Comparison of ENCODE assay signal across 8 mouse cellular contexts in the genomic region with DNA sequence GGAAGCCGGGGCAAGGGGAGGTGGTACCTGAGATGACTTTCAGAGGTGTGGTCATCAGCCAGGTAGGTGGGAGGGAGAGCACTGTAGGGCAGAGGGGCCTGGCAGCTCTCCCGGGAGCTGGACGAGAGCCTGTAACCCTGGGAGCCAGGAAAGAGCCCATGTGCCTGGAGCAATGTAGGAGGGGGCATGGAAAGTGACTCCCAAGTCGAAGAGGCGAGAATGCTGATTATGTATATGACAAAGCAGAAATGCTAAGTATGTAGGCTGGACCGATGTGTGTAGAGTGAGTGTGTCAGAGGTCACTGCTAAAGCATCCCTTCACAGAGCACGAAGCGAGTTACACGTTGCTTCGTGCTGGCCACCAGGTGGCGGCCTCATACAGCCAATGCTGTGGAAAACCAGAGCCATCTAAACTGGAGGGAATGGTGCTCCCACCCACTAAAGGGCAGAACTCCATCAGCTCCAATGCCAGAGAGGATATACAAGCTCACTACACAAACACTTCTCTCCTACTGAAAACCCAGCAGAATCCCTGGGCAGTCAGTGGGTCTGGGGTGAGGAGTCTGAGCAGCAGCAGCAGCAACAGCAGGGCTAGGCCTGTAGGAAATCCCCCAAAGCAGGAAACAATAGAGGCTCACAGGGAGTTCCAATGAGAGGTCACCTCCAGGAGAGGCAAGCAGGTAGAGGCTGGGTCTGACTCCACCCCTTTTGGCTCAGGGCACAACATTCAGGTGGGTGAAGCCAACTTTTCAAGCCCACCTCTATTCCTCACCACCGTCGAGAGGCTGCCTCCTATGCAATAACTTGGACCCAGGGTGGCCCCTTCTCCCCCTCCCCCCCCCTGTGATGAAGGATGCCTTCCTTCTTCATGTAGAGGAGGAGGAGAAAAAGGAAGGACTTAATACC.
DNase-seq lines count a peak whose midpoint lies in the region; ATAC-seq and TF ChIP-seq lines count a peak whose summit lies in the region.

No protein-coding gene starts in this region.

- H3K27ac ChIP-seq in bone marrow macrophage, adult 2 months (ENCODE audit: insufficient read depth, low read depth, low read length): no peak overlapping the region
- peak overlapping the region; percentile 81 for H3K27ac ChIP-seq in embryonic facial prominence, embryonic 15.5 days (replicated peaks)
- H3K27ac ChIP-seq in heart, embryonic 16.5 days (ENCODE audit: low read length): no peak overlapping the region; the same call in 1 of the 2 replicates

- H3K4me1 ChIP-seq in bone marrow macrophage, adult 2 months (ENCODE audit: control insufficient read depth, insufficient read depth, low read length): peaks cover 52% of the 10 kb centered on the region
- peaks cover 46% of the 10 kb centered on the region for H3K4me1 ChIP-seq in embryonic facial prominence, embryonic 15.5 days
- H3K4me1 ChIP-seq in heart, embryonic 16.5 days (ENCODE audit: control insufficient read depth, insufficient read depth, low read length): peaks cover 33% of the 10 kb centered on the region

- H3K9me3 ChIP-seq in embryonic facial prominence, embryonic 15.5 days (replicated peaks): no peaks in the 10 kb centered on the region
- H3K9me3 ChIP-seq in heart, embryonic 16.5 days (replicated peaks; ENCODE audit: control insufficient read depth, low read length): no peaks in the 10 kb centered on the region

- H3K27me3 ChIP-seq in embryonic facial prominence, embryonic 15.5 days: no peaks in the 10 kb centered on the region
- no peaks in the 10 kb centered on the region for H3K27me3 ChIP-seq in heart, embryonic 16.5 days (ENCODE audit: control insufficient read depth, insufficient read depth, low read length)

- no peak overlapping the region for H3K4me3 ChIP-seq in bone marrow macrophage, adult 2 months (ENCODE audit: insufficient read depth, low read length)
- H3K4me3 ChIP-seq in embryonic facial prominence, embryonic 15.5 days (replicated peaks): 0 out of 2 replicates have a peak overlapping the region, but pooled peaks have one; percentile 6
- H3K4me3 ChIP-seq in heart, embryonic 16.5 days (ENCODE audit: low read length): no peak overlapping the region

- DNase-seq in ES-CJ7 (ENCODE audit: low read depth, low spot score): peak; percentile 80
- DNase-seq in kidney, postnatal 10 days: peak; percentile 84
- DNase-seq in lung, postnatal 10 days: peak; percentile 88
- DNase-seq in ovary, postnatal 14 days (ENCODE audit: low spot score): peak; percentile 67
- DNase-seq in thymus, postnatal 14 days: peak; percentile 74

- ATAC-seq in embryonic facial prominence, embryonic 15.5 days (ENCODE audit: insufficient number of reproducible peaks, low FRiP score, low TSS enrichment, low read depth): peak; percentile 78
- ATAC-seq in heart, embryonic 16.5 days (replicated peaks; ENCODE audit: extremely low read depth, insufficient read depth, low FRiP score): peak; percentile 52

- no peak for TF ChIP-seq POLR2A in bone marrow macrophage, adult 2 months (IDR thresholded peaks at IDR 0.05; ENCODE audit: borderline replicate concordance, low read depth, low read length)

- peak; percentile 92 for TF ChIP-seq CTCF in bone marrow macrophage, adult 2 months (IDR thresholded peaks at IDR 0.05; ENCODE audit: low read depth, low read length)

- H3K36me3 ChIP-seq in embryonic facial prominence, embryonic 15.5 days: no peaks in the 10 kb centered on the region
- no peaks in the 10 kb centered on the region for H3K36me3 ChIP-seq in heart, embryonic 16.5 days (ENCODE audit: control insufficient read depth, insufficient read depth)

- H3K9ac ChIP-seq in embryonic facial prominence, embryonic 15.5 days: no peak overlapping the region
- no peak overlapping the region for H3K9ac ChIP-seq in heart, embryonic 16.5 days (ENCODE audit: low read length)

- H3K4me2 ChIP-seq in embryonic facial prominence, embryonic 15.5 days (replicated peaks): peak overlapping the region; percentile 28
- no peak overlapping the region for H3K4me2 ChIP-seq in heart, embryonic 16.5 days (ENCODE audit: low read depth, low read length)

- 14% methylated on average over 13 of the region's 13 CpGs for whole genome bisulfite sequencing in embryonic facial prominence, embryonic 15.5 days
- WGBS in heart, embryonic 16.5 days: 19% methylated on average over 13 of the region's 13 CpGs
